Mouse (Mus musculus) ovary, adult 18-20 months (tissue): ENCODE results near the gene Chic1.

ENCODE experiments used
- DNase-seq: peaks from one replicate; pipeline ENCODE4 v3.0.0; 2022; ENCODE audit warnings: low spot score, mixed read lengths

Chic1 gene

DNA sequence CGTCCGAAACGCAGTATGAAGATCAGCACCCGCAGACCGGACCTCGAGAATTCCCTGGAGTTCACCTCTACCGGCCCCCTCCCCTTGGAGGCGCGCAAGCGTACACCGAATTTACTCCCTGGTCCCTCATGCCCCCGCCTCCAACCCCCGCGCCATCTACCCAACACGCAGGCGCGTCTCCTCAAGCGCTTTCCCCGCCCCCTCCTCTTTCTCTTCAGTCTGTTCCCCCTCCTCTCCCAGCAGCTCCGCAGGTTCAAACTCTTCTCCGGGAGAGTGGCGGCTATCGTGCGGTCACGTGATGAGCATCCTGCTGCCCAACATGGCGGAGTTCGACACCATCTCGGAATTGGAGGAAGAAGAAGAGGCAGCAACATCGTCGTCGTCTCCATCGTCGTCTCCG is at the start of gene Chic1:
TSS of gene Chic1 (plus strand) at position 190 of the 400 bp plus-strand sequence.
- DNase-seq, result peak; percentile 70

DNA sequence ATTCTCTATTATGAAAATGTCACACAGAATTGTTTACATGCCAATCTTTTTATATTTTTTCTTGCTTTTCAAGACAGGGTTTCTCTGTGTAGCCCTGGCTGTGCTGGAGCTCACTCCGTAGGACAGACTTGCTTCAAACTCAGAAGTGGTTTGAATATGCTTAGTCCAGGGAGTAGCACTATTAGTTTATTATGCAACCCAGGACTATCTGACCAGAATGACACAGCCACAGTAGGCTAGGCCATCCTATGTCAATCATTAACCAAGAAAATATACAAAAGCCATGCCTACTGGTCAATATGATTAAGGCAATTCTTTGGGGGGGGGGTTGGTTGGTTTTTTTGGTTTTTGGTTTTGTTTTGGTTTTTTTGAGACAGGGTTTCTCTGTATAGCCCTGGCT is 48.0 kb upstream of the Chic1 start:
- no peak for DNase-seq

DNA sequence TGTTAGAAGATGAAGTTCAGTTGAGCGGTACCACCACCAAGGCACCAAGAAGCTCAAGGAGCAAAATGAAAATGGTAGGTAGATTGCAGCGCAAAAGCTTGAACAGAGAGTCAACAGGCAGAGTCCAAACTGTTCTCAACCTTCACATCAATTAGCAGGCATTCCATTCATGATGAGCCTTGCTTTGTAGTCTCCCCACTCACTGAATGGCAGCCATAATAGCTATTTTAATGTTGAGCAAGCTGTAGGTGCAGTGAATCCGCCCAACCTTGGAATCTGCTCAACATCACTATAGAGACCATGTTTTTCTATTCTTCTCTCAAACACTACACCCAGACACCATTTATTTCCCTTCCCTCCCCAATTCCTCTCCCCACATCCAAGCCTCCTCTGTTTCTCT is 44.6 kb upstream of the Chic1 start:
- no peak for DNase-seq

DNA sequence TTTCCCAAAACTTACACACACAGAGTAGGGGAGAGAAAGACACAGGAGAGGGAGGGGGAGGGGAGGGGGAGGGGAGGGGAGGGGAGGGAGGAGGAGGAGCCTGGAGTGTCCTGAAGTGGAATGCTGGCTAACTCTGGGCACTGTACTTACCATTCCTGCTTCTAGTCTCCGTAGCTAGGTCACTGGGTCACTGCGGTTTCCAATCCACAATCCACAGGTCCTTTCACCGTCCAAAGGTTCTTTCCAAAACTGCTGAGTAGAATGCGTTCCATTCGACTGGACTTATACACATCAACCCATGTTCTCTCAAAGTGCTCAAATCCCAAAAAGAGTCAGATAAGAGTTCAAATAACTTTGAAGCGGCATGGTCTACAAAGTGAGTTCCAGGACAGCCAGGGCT is 42.1 kb upstream of the Chic1 start:
- DNase-seq, result no peak

DNA sequence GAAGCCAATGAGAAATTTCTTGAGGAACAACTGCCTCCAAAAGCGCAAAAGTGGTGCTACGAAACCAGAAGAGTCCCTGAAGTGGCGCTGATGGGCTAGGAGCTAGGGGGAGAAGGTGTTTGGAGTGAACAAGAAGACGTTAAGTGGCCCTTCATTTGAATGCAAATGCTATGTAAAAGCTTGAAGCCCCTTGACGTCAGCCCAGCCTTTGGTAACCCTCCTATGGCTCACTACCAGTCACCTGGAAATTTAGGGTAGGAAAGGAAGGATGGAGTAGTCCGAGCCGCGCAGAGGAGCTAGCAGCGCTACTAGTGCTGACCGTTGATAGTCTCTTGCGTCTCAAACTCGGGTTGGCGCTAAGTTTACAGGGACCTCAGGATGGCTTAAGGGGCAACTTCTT is 35.1 kb upstream of the Chic1 start, which contains the start of gene Cdx4:
TSS of gene Cdx4 (plus strand) at position 253 of the 400 bp plus-strand sequence.
- DNase-seq, result no peak

DNA sequence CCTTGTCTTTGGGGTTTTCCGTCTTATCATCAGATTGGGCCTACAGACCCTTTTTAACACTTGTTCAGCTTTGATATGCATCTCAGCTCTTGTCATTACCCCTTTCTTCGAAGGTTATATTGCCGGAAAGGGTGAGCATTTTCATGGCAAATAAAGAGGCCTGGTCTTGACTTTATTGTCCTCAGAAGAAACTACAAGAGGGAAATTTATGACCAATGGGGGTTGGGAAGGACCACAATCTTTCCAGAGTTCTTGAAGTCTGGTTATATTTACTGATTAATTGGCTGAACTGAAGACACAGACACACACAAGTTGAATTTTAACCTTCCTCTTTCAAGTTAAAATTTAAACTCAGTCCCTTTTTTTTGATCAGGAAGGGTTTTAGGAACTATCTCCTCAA is 30.4 kb upstream of the Chic1 start:
- DNase-seq, result no peak

DNA sequence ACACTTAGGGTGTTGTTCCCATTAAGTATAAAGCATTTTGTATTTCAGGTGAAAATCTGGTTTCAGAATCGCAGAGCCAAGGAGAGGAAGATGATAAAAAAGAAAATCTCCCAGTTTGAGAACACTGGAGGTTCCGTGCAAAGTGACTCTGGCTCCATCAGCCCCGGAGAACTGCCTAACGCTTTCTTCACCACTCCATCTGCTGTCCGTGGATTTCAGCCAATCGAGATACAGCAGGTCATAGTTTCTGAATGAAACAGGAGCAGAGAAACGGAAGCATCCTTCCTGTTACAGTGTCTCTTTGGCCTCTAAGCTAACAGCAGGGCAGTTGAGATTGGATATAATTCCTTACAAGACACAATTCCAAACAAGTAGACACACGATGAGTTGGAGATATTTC is 26.9 kb upstream of the Chic1 start:
- no peak for DNase-seq

DNA sequence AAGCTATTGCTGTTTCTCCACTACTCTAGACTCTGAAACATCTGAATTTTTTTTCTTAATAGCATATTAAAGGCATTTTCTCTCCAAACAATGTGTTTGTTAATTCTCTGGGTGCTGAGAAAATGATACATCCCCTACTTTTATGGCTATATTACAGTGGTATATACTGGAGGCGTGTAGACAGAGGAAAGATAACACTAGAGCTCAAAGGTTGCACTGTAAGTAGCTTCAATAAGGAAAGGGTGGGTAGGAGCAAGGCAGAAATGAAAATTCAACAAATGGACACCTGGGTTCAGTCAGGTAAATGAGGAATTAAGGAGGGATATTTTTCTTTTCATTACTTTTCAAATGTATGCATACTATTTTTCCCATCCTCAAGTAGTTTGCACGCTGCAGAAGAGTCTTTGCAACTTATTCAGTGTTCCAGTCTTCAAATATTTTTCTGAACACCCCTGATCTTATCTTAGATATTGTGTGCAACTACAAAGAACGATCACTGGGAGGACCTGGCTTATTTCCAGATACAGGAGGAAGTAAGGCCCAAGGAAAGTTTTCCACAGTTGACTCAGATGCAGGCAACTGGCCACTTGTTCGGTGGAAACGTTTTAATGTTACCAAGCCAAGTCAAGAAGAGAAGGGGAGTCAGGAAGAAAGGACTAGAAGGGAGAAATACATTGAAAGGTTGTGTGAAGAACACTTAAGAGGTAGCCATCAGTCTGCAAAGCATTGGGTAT is 25.0 kb upstream of the Chic1 start:
- DNase-seq, result no peak

DNA sequence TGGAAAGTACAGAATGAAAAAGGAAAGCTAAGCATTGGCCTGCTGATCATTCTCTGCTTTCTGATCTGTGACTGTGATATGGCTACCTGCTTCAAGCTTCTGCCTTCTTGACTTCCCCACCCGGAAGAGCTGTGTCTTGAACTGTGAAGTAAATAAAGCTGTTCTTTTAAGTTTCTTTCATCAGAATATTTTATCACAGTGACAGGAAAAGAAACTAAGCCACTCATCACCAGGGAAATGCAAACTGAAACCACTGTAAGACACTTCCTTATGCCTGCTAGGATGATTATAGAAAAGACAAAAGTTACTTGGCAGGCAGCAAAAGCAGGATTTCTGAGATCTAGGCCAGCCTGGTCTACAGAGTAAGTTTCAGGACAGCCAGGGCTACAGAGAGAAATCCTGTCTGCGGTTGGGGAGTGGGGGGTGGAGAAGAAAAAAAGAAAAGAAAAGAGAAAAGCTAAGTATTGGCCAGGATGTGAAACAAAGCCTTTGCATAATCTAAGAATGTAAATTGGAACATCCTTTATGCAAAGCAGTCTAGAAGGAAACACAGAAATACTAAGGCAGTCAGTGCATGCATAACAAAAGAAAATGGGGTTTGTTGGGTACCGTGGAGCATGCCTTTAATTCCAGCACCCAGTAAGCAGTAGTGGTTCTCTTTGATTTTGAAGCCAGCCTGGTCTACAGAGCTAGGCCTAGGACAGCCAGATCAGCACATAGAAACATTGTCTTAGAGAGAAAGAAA is 14.7 kb upstream of the Chic1 start:
- DNase-seq, result no peak

DNA sequence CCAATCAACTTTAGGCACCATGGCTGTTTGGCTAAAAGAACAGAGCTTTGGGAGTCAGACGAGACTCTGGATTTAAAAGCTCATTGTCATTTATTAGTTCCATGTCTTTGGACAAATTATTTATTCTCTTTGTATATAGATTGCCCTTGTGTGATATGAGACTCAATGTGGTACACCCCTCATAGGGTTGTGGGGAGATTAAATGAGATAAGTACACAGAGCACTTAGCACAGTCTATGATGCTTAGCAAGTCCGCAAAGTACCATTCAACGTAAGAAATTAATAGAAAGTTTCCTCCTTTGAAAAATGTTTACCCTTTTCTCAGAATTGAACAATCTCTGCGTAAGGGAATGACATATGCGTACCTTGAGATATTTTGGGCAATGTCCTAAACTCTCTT is 492 bp upstream of the Chic1 start:
- DNase-seq, result no peak

DNA sequence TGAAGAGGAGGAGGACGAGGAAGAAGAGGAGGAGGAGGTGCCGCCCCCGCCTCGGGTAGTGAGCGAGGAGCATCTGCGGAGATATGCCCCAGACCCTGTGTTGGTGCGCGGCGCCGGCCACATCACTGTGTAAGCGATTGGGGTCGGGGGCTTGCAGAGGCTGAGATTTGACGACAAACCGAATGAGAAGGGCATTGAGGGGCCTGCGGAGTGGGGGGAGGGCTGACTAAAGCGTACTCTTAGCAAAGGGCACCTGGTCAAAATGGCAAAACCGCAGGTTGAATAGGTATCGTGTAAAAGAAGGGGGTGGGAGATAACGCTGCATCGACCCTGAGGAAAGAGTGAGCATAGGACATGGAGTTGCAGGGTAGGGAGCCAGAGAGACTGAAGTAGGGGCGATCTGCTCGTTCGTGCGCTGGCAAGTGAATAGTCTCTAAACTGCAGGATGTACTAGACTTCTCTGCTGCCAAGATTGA is 523 bp downstream of the Chic1 start:
- no peak for DNase-seq

DNA sequence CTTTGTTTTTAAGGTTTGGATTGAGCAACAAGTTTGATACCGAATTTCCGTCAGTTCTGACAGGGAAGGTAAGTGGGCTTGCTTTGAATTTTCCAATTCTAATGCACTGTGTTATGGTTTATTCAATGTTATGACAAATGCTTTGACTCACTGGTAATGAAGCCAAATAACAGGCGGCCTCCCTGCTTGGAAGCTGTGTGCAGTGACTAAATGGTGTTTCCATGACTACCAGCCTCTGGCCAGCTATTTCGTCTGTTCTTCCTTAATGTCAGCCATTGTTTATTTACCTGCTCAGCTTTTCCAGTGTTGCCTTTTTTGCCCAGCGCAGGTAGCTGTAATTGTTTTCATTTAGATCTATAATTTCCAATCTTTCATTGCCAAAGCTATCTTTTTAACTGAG is 9.9 kb downstream of the Chic1 start:
- peak; percentile 7 for DNase-seq

DNA sequence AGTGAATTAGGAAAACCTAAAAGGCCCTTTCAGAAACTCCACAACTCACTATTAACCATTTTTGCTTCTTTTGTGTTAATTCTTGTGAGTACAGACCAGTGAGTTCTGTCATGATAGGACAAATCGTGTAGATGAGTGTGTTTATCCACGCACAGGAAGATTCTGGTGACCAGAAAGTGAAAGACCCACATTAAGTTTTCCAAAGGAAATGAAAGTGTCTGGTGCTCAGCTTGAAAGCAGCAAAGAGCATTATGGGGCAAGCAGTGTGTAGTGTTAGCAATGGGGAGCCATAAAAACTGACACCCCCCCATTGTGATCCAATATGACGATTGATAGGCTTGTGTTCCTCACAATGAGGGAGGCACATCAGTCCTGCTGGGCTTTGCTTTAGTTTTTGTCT is 12.4 kb downstream of the Chic1 start:
- DNase-seq, result no peak

DNA sequence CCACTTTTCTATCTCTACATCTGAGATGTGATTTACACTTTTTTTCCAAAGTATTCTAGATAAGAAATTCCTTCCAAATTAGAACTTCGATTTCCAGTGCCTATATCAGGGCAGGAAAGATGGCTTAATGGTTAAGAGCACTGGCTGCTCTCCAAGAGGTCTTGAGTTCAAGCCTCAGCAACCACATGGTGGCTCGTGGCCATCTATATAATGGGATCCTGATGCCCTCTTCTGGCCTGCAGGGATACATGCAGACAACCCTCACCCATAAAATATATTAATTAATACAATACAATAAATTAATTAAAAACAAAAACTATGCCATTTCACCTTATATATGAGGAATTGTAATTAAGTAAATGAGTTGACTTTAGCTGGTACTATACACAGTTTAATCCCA is 14.9 kb downstream of the Chic1 start:
- no peak for DNase-seq

DNA sequence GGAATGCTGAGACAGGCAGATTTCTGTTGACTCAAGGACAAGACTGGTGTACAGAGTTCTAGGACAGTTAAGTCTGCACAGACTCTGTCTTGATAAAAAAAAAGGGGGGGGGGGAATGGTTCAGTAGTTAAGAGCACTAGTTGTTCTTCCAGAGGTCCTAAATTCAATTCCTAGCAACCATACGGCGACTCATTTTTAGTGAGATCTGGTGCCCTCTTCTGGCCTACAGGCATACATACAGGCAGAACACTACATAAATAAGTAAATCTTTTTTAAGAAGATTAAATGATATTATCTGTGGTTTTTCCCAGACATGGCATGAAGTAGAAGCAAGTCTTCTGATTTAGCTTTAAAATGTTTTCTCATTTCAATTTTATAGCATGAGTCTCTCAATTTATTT is 15.4 kb downstream of the Chic1 start:
- DNase-seq, result no peak

DNA sequence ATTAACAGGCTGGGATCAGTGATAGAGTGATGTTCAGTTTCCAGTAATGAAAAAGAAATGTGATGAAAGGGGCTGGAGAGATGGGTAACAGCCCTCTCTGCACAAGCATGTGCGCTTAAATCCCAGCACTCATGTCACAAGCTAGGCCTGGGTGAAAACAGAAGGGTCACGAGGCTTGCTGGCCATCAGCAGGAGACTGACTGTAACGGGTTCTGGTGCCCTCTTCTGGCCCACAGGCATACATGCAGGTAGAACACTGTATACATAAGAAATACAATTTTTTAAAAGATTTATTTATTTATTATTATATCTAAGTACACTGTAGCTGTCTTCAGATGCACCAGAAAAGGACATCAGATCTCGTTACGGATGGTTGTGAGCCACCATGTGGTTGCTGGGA is 18.0 kb downstream of the Chic1 start:
- DNase-seq, result no peak

DNA sequence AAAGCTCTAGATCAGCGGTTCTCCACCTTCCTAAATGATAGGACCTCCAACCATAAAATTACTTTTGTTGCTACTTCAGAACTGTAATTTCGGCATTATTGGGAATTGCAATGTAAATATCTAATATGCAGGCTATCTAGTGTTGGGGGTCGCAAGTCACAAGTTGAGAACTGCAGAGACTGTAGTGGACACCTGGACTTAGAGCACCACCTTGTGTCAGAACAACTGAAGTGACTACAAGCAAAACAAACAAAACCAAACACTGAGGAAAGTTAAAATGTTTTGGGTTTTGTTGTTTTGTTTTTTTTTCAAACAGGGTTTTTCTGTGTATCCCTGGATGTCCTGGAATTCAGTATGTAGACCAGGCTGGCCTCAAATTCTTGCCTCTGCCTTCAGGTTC is 28.3 kb downstream of the Chic1 start:
- DNase-seq, result no peak

DNA sequence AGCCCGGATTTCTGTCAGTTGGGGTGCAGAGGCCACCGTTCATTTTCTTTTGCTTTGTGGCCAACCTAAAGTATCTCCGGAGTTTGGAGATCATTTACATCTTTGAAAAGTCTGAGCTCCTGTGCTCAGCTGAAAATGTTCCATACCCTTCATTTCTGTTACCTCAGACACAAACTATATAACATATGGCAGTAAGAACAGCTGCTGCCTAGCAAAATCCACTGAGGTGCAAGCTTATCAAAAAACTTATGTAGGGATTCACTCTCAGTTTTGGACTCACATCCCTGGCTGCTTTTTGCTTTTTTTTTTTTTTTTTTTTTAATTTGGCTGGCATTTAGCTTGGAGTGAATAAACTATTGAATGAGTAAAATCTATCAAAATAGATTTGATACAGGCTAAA is 31.9 kb downstream of the Chic1 start:
- no peak for DNase-seq

DNA sequence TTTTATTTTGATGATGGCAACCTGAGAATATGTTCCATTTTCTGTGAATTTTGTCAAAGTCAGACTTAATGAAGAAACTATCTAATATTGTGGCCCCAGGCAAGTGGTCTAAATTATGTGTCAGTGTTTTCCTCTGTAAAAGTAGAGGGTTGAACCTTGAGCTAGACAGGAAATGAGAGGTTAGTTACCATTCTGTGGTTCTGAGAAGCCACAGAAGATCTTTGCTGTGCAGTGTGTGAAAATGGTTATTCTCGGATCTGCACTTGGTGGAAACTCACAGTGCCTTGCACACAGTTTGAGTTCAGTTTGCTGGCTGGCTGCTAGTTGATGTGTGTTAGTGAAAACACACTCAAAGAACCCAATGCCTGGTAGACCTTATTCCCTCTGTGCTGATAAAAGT is 37.6 kb downstream of the Chic1 start:
- DNase-seq, result no peak

DNA sequence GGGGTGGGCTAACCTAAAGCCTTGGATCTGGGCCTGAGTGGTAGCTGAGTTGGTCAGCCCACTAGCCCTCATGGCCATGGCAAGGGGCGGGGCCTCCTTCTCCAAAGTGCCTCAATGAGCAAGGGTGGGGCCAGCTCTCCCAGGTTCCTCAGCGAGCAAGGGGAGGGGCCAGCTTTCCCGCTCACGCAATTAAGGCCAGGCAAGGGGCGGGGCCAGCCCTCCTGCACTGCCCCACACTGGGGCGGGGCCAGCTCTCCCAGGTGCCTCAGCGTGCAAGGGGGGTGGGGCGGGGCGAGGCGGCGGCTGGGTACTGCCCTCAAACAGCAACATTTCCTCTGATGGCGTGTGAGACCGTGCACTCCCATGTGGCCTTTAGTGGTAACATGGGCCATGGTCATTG is 48.7 kb downstream of the Chic1 start:
- DNase-seq, result no peak

DNA sequence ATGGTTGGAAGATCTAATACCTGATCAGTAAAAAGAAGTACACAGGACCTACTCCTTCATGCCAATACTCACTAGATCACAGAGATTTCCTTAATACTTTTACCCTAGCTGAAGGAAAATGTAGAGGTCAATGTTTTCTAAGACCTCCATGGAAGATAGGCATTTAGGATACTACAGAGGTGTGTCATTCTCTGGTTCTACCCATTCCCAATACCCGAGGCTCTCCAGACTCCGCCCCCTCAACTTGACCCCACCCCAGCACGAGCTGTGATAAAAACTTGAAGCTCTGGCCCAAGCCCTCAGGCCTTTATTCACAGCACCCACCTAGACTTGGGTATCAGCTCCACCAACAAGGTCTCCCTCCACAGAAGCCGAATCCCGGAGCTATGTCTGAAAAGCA is 57.9 kb downstream of the Chic1 start, which contains the start of gene Tsx:
TSS of gene Tsx (plus strand) at position 301 of the 400 bp plus-strand sequence.
- no peak for DNase-seq

DNA sequence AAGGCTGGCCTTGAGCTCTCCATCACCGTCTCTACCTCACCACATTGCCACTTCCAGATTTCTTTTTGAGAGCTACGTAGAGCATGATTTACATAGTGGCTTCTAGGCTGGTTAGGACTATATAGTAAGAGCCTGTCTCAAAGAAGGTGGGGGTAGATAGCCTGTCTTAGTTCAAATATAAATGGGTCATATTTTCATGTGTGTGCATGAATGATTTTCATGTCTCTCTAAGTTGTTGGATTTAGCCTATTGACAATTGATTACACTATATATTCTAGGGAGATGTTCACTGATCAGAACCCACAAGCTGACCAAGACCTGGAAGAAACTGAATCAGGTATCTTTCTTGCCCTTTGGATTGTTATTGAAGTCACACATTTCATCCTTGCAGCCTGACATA is 65.4 kb downstream of the Chic1 start, which contains the start of gene Gm26992:
TSS of gene Gm26992 (plus strand) at position 301 of the 400 bp plus-strand sequence.
- no peak for DNase-seq

DNA sequence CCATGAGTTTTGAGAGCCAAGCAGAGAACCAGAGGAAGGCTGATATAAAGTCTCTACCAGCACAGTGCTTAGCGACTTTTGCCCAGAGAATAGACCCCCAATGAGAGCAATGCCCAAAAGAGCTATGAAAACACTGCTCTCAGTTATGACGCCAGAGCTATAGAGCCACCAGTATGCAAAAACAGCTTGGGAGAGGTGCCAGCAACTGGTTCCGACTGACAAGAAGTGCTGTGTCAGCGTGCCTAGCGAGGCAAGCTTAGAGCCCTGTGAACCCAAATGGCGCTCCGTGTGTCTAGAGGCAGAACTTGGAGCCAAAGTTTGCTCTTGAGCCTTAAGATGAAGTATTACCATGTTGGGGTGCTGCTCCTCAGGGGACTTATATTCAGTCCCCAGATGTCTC is 71.4 kb downstream of the Chic1 start:
- DNase-seq, result no peak
